Mouse (Mus musculus): Measurements from ENCODE around the gene Gm20388.

The Gm20388 gene

GRCm38 (mm10) chr8:122149045-122149444 is 2238.4 kb downstream of the Gm20388 start:
- in situ Hi-C loops (cut with MboI), result no loop called here

- in situ Hi-C loops (cut with MboI), result no loop called here
These were observed 2239.0 kb downstream of the Gm20388 start for GRCm38 (mm10) chr8:122149606-122150005.

- in situ Hi-C loops (cut with MboI), result no loop called here
These were observed 2240.9 kb downstream of the Gm20388 start for GRCm38 (mm10) chr8:122151541-122151940.

GRCm38 (mm10) chr8:122155082-122155643 is 2244.5 kb downstream of the Gm20388 start:
- in situ Hi-C loops (cut with MboI), result no loop called here

GRCm38 (mm10) chr8:122155964-122156363 is 2245.3 kb downstream of the Gm20388 start:
- in situ Hi-C loops (cut with MboI), result no loop called here

- in situ Hi-C loops (cut with MboI), result no loop called here
These were observed 2247.0 kb downstream of the Gm20388 start for GRCm38 (mm10) chr8:122157689-122158088.

GRCm38 (mm10) chr8:122160165-122160564 is 2249.5 kb downstream of the Gm20388 start:
- in situ Hi-C loops (cut with MboI), result no loop called here

GRCm38 (mm10) chr8:122162992-122163391 is 2252.4 kb downstream of the Gm20388 start:
- in situ Hi-C loops (cut with MboI), result no loop called here

GRCm38 (mm10) chr8:122167204-122167860 is 2256.7 kb downstream of the Gm20388 start:
- in situ Hi-C loops (cut with MboI), result no loop called here

GRCm38 (mm10) chr8:122169446-122169845 is 2258.8 kb downstream of the Gm20388 start:
- in situ Hi-C loops (cut with MboI), result no loop called here

- in situ Hi-C loops (cut with MboI), result no loop called here
These were observed 2261.2 kb downstream of the Gm20388 start for GRCm38 (mm10) chr8:122171823-122172222.

GRCm38 (mm10) chr8:122174133-122174930 is 2263.7 kb downstream of the Gm20388 start:
- in situ Hi-C loops (cut with MboI), result no loop called here

- in situ Hi-C loops (cut with MboI), result no loop called here
These were observed 2267.8 kb downstream of the Gm20388 start for GRCm38 (mm10) chr8:122178392-122178890.

- in situ Hi-C loops (cut with MboI), result no loop called here
These were observed 2268.7 kb downstream of the Gm20388 start for GRCm38 (mm10) chr8:122179354-122179753.

GRCm38 (mm10) chr8:122180116-122180515 is 2269.5 kb downstream of the Gm20388 start:
- in situ Hi-C loops (cut with MboI), result no loop called here

GRCm38 (mm10) chr8:122181414-122181813 is 2270.8 kb downstream of the Gm20388 start:
- in situ Hi-C loops (cut with MboI), result no loop called here

- in situ Hi-C loops (cut with MboI), result no loop called here
These were observed 2271.3 kb downstream of the Gm20388 start for GRCm38 (mm10) chr8:122181991-122182390.

- in situ Hi-C loops (cut with MboI), result no loop called here
These were observed 2275.8 kb downstream of the Gm20388 start for GRCm38 (mm10) chr8:122186363-122186974.

GRCm38 (mm10) chr8:122187271-122187670 is 2276.6 kb downstream of the Gm20388 start:
- in situ Hi-C loops (cut with MboI), result no loop called here

- in situ Hi-C loops (cut with MboI), result no loop called here
These were observed 2279.9 kb downstream of the Gm20388 start for GRCm38 (mm10) chr8:122190349-122191053.

GRCm38 (mm10) chr8:122191054-122191376 is 2280.4 kb downstream of the Gm20388 start:
- in situ Hi-C loops (cut with MboI), result no loop called here

GRCm38 (mm10) chr8:122192771-122193170 is 2282.1 kb downstream of the Gm20388 start:
- in situ Hi-C loops (cut with MboI), result no loop called here
